Mouse (Mus musculus) testis, adult 2 months (tissue): ENCODE measurements at regions not wholly inside any gene's neighbourhood (a gene's known extent, or its start where the extent isn't known, plus 50 kb on each side); places are given as distances from the start of the nearest gene placed in this dataset.

Source experiments
- CTCF ChIP-seq: fragments of 200-500 bp; IDR thresholded peaks from 2 replicates; pipeline ENCODE4 v1.5.1; 2012; ENCODE audit warnings: low read depth, mild to moderate bottlenecking, inconsistent platforms, low read length, moderate library complexity; ENCODE audit not compliant: control insufficient read depth, insufficient read depth, insufficient replicate concordance
- POLR2A ChIP-seq: fragments of 200-500 bp; IDR thresholded peaks from 2 replicates; pipeline ENCODE4 v1.6.1; 2012; ENCODE audit warnings: low read depth, mild to moderate bottlenecking, inconsistent platforms, low read length, moderate library complexity; ENCODE audit not compliant: control insufficient read depth

DNA sequence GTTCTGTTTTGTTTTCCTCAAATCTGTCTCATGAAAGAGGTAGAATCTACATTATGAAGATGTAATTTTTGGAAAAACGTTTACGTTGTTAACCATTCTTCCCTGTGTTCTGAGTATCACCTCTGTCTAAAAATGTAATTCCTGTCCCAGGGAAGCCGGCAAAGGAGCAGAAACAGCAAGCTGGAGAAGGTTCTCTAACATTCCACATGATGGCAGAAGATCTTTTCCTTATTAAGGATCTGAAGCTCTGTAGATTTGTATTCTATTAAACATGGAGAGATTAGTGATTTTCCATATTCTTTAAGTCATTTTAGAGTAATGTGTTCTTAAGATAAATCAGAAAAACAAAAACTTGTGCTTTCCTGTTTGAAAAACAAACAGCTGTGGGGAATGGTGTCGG is 802.9 kb upstream of the 4930412O13Rik start:
- TF ChIP-seq CTCF (no peak), POLR2A (no peak)
